Mouse (Mus musculus) midbrain, embryonic 13.5 days (tissue): ENCODE data around the gene Arhgef17. TPM values are rescaled to one million over a fixed set of nuclear protein-coding genes. Genes with fewer than 3 reads are reported as not detected.
A peak's percentile ranks its signal among the peaks of the same experiment; 100 is the strongest.

Experiments used
- ATAC-seq: fragments of 200-750 bp; cut with Nextera tagmentation; 2 replicates; pipeline ENCODE4 v1.8.0; 2017; ENCODE audit warnings: mild to moderate bottlenecking, moderate TSS enrichment, moderate library complexity
- H3K27ac ChIP-seq: fragments of 300-500 bp; sonication (generic); 2 replicates; pipeline ENCODE4 v1.5.1; 2015; ENCODE audit warnings: inconsistent platforms, mild to moderate bottlenecking, moderate library complexity
- H3K27me3 ChIP-seq: fragments of 300-500 bp; sonication (generic); 2 replicates; pipeline ENCODE4 v1.6.1; 2015; ENCODE audit warnings: mild to moderate bottlenecking, inconsistent platforms
- H3K36me3 ChIP-seq: fragments of 300-500 bp; sonication (generic); 2 replicates; pipeline ENCODE4 v1.6.1; 2015; ENCODE audit warnings: mild to moderate bottlenecking, inconsistent platforms
- H3K4me1 ChIP-seq: fragments of 300-500 bp; sonication (generic); replicated peaks from 2 replicates; pipeline ENCODE4 v1.6.1; 2015; ENCODE audit warnings: inconsistent platforms
- H3K4me2 ChIP-seq: fragments of 300-500 bp; sonication (generic); replicated peaks from 2 replicates; pipeline ENCODE4 v1.6.1; 2015; ENCODE audit warnings: moderate library complexity, mild to moderate bottlenecking, inconsistent platforms
- H3K4me3 ChIP-seq: fragments of 300-500 bp; sonication (generic); replicated peaks from 2 replicates; pipeline ENCODE4 v1.5.1; 2015; ENCODE audit warnings: mild to moderate bottlenecking, inconsistent platforms
- H3K9ac ChIP-seq: fragments of 300-500 bp; sonication (generic); replicated peaks from 2 replicates; pipeline ENCODE4 v1.6.1; 2015; ENCODE audit warnings: mild to moderate bottlenecking, inconsistent platforms
- H3K9me3 ChIP-seq: fragments of 300-500 bp; sonication (generic); 2 replicates; pipeline ENCODE4 v1.6.1; 2016; ENCODE audit warnings: mild to moderate bottlenecking, inconsistent platforms
- WGBS: fragments of 180-500 bp; shearing (Covaris S2); methylation state at CpG from one replicate; pipeline ENCODE4 v1.1.7; 2015; 5-methylcytosine and 5-hydroxymethylcytosine counted together
- polyA plus RNA-seq: library from polyadenylated mRNA; unstranded; fragments of >200 nt; fragmentation: Nextera tagmentation; extraction: Ambion mirVana; gene quantifications from 2 replicates; pipeline ENCODE4 v1.2.1, GENCODE M21; 2015

Arhgef17 gene
- polyA plus RNA-seq, 1 experiment from 2014 or later: 5.9 TPM

- no peaks in the 10 kb centered on the region for H3K9me3 ChIP-seq
- ATAC-seq: no peak
Observed at GRCm38 (mm10) chr7:100908567-100908966, 23.3 kb downstream of the Arhgef17 start.

GRCm38 (mm10) chr7:100908061-100908460 is 23.8 kb downstream of the Arhgef17 start:
- 80% methylated on average over 8 of the region's 8 CpGs for WGBS
- ATAC-seq: no peak; the same call in 1 of the 2 replicates
- no peak overlapping the region for H3K4me3 ChIP-seq
- no peak overlapping the region for H3K4me2 ChIP-seq
- no peaks in the 10 kb centered on the region for H3K36me3 ChIP-seq
- no peaks in the 10 kb centered on the region for H3K27me3 ChIP-seq
- no peak overlapping the region for H3K27ac ChIP-seq
- no peaks in the 10 kb centered on the region for H3K9me3 ChIP-seq
- no peak overlapping the region for H3K9ac ChIP-seq
- H3K4me1 ChIP-seq: peaks cover 24% of the 10 kb centered on the region

More at GRCm38 (mm10) chr7:100908567-100908966, 23.3 kb downstream of the Arhgef17 start:
- H3K4me2 ChIP-seq: no peak overlapping the region
- no peak overlapping the region for H3K4me3 ChIP-seq
- H3K36me3 ChIP-seq: no peaks in the 10 kb centered on the region
- no peak overlapping the region for H3K27ac ChIP-seq
- H3K9ac ChIP-seq: no peak overlapping the region
- H3K27me3 ChIP-seq: no peaks in the 10 kb centered on the region
- peaks cover 24% of the 10 kb centered on the region for H3K4me1 ChIP-seq
- WGBS: 44% methylated on average over 8 of the region's 8 CpGs

GRCm38 (mm10) chr7:100907231-100907630 is 24.7 kb downstream of the Arhgef17 start:
- no peaks in the 10 kb centered on the region for H3K27me3 ChIP-seq
- no peak overlapping the region for H3K27ac ChIP-seq
- no peak for ATAC-seq
- H3K9me3 ChIP-seq: no peaks in the 10 kb centered on the region
- H3K4me2 ChIP-seq: no peak overlapping the region
- WGBS: 0% methylated on average over 1 of the region's 1 CpGs
- peaks cover 24% of the 10 kb centered on the region for H3K4me1 ChIP-seq
- no peaks in the 10 kb centered on the region for H3K36me3 ChIP-seq
- no peak overlapping the region for H3K9ac ChIP-seq
- H3K4me3 ChIP-seq: no peak overlapping the region

DNA sequence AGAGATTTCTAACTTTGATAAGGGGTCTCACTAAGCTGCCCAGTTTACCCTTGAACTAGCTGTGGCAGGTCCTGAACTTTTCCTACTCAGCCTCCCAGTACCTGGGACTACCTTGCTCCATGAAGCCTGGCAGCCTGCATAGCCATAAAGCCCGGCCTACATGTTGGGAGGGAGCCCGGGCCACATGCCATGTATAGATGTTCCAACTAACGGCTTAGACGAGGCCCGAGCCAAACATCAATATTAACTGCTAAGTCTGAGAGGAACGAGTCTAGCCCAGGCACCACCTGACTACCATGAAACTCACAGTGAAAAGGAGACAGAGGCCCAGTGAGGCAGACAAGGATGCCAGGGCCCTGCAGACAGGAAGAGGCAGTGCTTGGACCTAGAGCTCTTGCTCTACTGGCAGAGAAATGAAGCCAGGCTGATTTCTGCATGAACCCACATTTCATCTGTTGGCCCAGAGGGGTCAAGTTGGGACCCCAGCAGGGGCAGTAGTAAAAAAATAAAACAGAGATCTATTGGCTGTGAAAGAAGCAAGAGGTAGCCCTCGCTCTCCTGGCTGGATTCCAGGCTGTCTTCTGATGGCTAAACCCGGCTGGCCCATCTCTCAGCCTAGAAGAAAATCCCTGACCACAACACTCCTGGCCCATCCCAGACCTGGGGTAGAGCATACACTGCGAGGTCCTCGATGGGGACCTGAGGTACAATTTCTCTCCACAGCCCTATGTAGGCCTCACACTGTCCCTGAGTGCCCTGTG is 25.7 kb downstream of the Arhgef17 start:
- Histone ChIP-seq H3K36me3 (no peaks in the 10 kb centered on the region), H3K9me3 (no peaks in the 10 kb centered on the region), H3K9ac (no peak overlapping the region), H3K27me3 (no peaks in the 10 kb centered on the region), H3K4me2 (no peak overlapping the region), H3K4me3 (no peak overlapping the region), H3K27ac (no peak overlapping the region), H3K4me1 (peaks cover 14% of the 10 kb centered on the region)
- WGBS: 92% methylated on average over 10 of the region's 10 CpGs
- ATAC-seq: no peak

GRCm38 (mm10) chr7:100905037-100905436 is 26.9 kb downstream of the Arhgef17 start:
- Histone ChIP-seq H3K4me3 (no peak overlapping the region), H3K4me1 (peaks cover 4% of the 10 kb centered on the region; the same call in 1 of the 2 replicates), H3K9ac (no peak overlapping the region), H3K27ac (no peak overlapping the region), H3K36me3 (no peaks in the 10 kb centered on the region), H3K4me2 (no peak overlapping the region), H3K27me3 (no peaks in the 10 kb centered on the region), H3K9me3 (no peaks in the 10 kb centered on the region)
- no peak for ATAC-seq
- WGBS: 95% methylated on average over 7 of the region's 7 CpGs

- Histone ChIP-seq H3K36me3 (no peaks in the 10 kb centered on the region), H3K4me3 (no peak overlapping the region), H3K9me3 (no peaks in the 10 kb centered on the region), H3K4me2 (no peak overlapping the region), H3K4me1 (peaks cover 4% of the 10 kb centered on the region; the same call in 1 of the 2 replicates), H3K9ac (no peak overlapping the region), H3K27me3 (no peaks in the 10 kb centered on the region), H3K27ac (no peak overlapping the region)
- WGBS: 96% methylated on average over 5 of the region's 5 CpGs
- ATAC-seq: no peak
Observed at GRCm38 (mm10) chr7:100904612-100905011, 27.3 kb downstream of the Arhgef17 start.

DNA sequence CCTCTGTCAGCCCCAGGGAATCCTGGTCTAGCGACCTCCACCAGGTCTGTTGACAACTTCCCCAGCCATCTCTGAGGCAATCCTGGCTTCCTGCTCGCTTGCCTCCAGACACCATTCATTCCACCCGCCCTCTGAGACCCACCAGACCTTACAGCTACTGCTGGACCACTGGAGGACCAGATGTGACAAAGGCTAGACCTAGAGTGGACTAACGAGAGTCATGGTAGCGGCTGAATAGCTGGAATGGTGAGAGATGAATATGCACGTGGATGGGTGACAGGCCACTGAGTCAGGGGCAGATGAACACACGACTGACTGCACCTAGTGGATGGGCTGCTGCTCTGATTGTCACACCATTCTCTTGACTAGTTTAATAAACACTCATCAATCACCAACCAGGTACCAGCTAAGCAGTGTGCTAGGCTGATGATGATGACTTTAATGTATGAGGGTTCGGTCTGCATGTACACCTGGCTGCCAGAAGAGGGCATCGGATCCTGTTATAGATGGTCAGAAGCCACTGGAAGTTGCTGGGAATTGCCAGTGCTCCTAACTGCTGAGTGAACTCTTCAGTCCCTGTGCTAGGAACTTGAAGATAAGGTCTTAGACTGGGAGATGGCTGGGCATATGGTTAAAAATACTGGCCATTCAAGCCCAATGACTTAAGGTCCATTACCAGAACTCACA is 29.3 kb downstream of the Arhgef17 start:
- Histone ChIP-seq H3K27ac (no peak overlapping the region), H3K9ac (no peak overlapping the region), H3K27me3 (no peaks in the 10 kb centered on the region), H3K36me3 (no peaks in the 10 kb centered on the region), H3K4me3 (no peak overlapping the region), H3K4me2 (no peak overlapping the region), H3K4me1 (peaks cover 2% of the 10 kb centered on the region; the same call in 1 of the 2 replicates), H3K9me3 (no peaks in the 10 kb centered on the region)
- 88% methylated on average over 9 of the region's 9 CpGs for WGBS
- no peak for ATAC-seq

- Histone ChIP-seq H3K9me3 (no peaks in the 10 kb centered on the region), H3K36me3 (no peaks in the 10 kb centered on the region), H3K27ac (no peak overlapping the region), H3K4me2 (no peak overlapping the region), H3K4me1 (peaks cover 25% of the 10 kb centered on the region), H3K27me3 (no peaks in the 10 kb centered on the region), H3K9ac (no peak overlapping the region), H3K4me3 (no peak overlapping the region)
- 78% methylated on average over 5 of the region's 5 CpGs for WGBS
- ATAC-seq: no peak
Observed at GRCm38 (mm10) chr7:100897828-100898227, 34.1 kb downstream of the Arhgef17 start.

GRCm38 (mm10) chr7:100894833-100895226 is 37.1 kb downstream of the Arhgef17 start:
- Histone ChIP-seq H3K27me3 (no peaks in the 10 kb centered on the region), H3K27ac (no peak overlapping the region), H3K4me1 (peaks cover 26% of the 10 kb centered on the region), H3K9me3 (no peaks in the 10 kb centered on the region), H3K36me3 (peaks cover 5% of the 10 kb centered on the region), H3K4me3 (peak overlapping the region; percentile 53), H3K4me2 (peak overlapping the region; percentile 74), H3K9ac (peak overlapping the region; percentile 78)
- WGBS: 5% methylated on average over 12 of the region's 12 CpGs
- peak; percentile 35 for ATAC-seq

GRCm38 (mm10) chr7:100894057-100894832 is 37.7 kb downstream of the Arhgef17 start:
- Histone ChIP-seq H3K27ac (peak overlapping the region; percentile 31; the same call in 1 of the 2 replicates), H3K9me3 (no peaks in the 10 kb centered on the region), H3K4me3 (peak overlapping the region; percentile 53), H3K36me3 (peaks cover 11% of the 10 kb centered on the region), H3K27me3 (no peaks in the 10 kb centered on the region), H3K9ac (peak overlapping the region; percentile 78), H3K4me2 (peak overlapping the region; percentile 74), H3K4me1 (peaks cover 26% of the 10 kb centered on the region)
- peak; percentile 73 for ATAC-seq
- WGBS: 3% methylated on average over 37 of the region's 53 CpGs

GRCm38 (mm10) chr7:100893249-100894056 is 38.5 kb downstream of the Arhgef17 start:
- Histone ChIP-seq H3K9ac (peak overlapping the region; percentile 78), H3K27ac (peak overlapping the region; percentile 30; the same call in 1 of the 2 replicates), H3K4me3 (peak overlapping the region; percentile 53), H3K9me3 (no peaks in the 10 kb centered on the region), H3K4me1 (peaks cover 26% of the 10 kb centered on the region), H3K27me3 (no peaks in the 10 kb centered on the region), H3K36me3 (peaks cover 18% of the 10 kb centered on the region), H3K4me2 (peak overlapping the region; percentile 74)
- peak; percentile 22 for ATAC-seq
- WGBS: 36% methylated on average over 20 of the region's 20 CpGs
